Mouse (Mus musculus) megakaryocyte, embryonic 14.5 days (primary cell): ENCODE data around the gene Dnhd1.

Experiments
- FLI1 ChIP-seq: IDR thresholded peaks from 2 replicates; pipeline ENCODE4 v1.6.1; 2012; ENCODE audit warnings: low read length, inconsistent platforms, mixed read lengths
- GATA1 ChIP-seq: IDR thresholded peaks from 3 replicates; pipeline ENCODE4 v1.6.1; 2012; ENCODE audit warnings: mixed read lengths, low read length, inconsistent platforms, borderline replicate concordance

DNA sequence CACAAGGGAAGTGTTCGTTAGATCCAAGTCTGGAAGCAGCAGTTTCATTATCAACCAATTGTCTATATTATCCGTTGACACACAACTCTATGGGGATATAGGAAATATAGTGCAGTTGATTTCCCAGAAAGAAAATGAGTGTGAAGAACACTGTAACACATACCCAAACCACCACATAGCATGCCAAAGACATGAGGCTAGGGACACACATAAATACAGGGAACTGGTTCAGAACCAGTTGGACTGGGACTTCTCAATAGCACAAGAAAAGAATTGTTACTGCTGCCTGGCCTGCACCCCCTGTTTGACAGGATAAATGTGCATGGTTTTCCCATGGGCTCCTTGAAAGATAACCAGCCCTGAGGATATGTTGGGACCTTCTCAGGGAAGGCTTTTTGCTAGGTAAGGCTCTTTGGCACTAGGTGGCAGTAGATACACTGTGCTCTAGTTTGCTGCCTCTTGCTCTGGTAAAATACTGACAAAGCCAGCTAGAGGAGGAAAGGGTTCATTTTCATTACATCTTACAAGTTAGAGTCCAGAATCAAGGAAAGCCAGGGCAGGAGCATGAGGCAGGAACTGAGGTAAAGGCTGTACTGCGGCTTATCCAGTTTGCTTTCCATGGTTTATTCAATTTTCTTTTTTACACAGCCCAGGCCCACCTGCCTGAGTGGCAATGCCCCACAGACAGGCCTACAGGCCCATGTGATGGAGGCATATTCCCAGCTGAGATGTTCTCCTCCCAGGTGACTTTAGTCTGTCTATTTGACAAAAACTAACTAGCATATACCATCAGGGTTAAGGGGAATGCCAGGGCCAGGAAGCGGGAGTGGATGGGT is 75.7 kb downstream of the Dnhd1 start:
- no peak for TF ChIP-seq GATA1
- TF ChIP-seq FLI1, result no peak
